Mouse (Mus musculus) thymus, adult 2 months (tissue): ENCODE data around the gene Medag.

Experiments
- CTCF ChIP-seq: fragments of 200-500 bp; IDR thresholded peaks from 2 replicates; pipeline ENCODE4 v1.5.1; 2012; ENCODE audit warnings: mild to moderate bottlenecking, control low read depth, low read length, moderate library complexity, borderline replicate concordance; ENCODE audit not compliant: control insufficient read depth, poor library complexity, insufficient read depth; ENCODE audit errors: extremely low read depth
- POLR2A ChIP-seq: fragments of 200-500 bp; IDR thresholded peaks from 2 replicates; pipeline ENCODE4 v1.6.1; 2012; ENCODE audit warnings: mild to moderate bottlenecking, low read length, control low read depth, moderate library complexity; ENCODE audit not compliant: control insufficient read depth, poor library complexity, insufficient read depth; ENCODE audit errors: extremely low read depth

DNA sequence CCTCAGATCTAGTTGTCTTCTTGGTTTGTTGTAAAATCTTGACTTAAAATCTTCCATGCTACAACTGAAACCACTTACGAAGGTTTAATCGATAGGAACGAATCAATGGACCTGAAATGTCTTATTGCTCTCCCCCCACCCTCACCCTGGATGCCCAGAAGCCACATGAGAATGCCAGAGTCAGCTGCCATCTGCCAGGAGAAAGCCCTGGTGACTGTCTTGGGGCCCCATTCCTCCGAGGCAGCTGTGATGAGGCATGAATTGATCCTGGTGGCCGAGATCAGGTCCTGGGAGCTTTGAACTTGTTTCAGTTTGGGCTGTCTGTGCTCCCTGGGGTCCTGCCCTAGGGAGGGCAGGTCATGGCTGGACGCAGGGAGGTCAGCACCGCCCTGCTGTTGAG, 33.0 kb upstream of the Medag start:
- TF ChIP-seq CTCF = no peak
- no peak for TF ChIP-seq POLR2A
